Mouse (Mus musculus): ENCODE measurements around the gene Ccdc33.

Gene Ccdc33

GRCm38 (mm10) chr9:58118671-58119070 is at the start of gene Ccdc33:
Gene Ccdc33 (minus strand): TSS chr9:58118823.
- no peak for DNase-seq (ENCODE audit: low spot score in 2 of 2)

DNA sequence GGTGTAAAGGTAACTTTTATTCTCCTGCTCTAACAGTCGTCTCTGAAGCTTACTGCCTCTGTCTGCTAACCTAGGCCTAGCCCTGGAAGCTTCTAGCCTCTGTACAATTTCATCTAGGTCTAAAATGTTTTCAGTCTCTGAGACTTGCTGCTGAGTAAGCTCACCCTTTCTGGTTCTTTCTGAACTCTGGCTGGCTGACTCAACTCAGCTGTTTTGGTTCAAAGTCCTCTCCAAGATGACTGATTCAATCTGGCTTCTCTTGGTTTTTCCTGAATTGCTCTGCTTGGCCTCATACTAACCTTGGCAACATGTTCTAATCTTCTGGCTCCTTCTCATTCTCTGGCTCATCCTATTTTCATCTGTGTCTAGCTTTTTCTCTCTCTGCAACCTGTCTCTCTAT is 47.2 kb upstream of the Ccdc33 start:
- no peak for DNase-seq (ENCODE audit: low spot score in 2 of 2)

DNA sequence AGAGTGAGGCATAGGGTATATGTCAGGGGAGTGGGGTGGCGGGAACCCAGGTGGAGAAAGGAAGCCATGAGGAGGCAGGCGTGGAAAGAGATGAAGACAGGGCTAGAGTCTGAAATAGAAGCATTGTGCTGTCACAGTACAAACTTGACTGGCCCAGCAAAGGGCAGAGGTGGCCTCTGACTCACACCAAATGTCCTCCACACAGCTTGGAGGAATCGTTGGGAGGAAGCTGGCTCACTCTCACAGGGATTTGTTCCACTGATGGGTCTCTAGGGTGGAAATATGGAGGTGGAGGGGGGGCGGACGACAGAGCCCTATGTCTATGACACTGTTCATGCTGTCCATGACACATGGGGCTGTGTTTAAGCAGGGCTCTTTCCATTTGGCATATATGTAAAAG is 44.5 kb upstream of the Ccdc33 start:
- DNase-seq (ENCODE audit: low spot score in 2 of 2) = no peak

- no peak for DNase-seq (ENCODE audit: low spot score in 2 of 2)
Measured at GRCm38 (mm10) chr9:58162173-58162572, 43.5 kb upstream of the Ccdc33 start.

DNA sequence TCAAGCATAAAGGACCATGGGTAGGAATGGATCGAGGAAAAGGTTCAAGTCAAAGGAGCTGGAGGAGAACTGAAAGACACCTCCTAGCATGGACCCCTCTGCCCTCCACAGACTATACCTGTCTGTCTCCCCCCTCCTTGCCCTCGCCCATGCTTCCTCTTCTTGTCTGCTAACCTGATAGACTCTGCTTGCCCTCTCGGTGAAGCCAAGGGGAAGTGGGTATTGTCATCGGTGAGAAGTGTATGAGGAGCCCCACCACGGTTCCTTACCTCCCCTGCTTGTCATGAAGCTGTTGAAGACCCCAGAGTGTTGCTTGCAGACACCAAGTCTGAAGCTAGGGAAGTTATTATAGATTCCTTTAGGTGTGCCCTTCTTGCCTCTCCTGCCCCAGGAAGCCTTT is 41.7 kb upstream of the Ccdc33 start:
- DNase-seq (ENCODE audit: low spot score in 2 of 2) = no peak

DNA sequence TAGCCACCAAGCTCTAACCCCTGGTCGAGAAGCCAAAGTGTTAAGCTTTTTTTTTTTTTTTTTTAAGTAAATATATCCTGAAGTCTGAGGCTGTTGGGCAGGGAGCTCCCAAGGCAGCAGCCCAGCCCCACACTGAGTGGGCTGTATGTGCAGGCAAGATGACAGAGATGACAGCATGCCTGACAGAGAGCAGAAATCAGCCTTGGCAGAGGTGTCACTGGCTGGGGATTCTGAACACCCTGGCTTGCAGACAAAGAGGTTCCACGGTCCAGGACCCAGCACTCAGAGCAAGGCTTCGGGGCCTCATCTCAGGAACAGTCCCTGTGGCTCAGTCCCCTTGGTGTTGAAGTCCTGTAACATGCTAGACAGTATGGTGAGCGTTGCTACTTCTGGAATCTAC is 41.2 kb upstream of the Ccdc33 start:
- peak; percentile 42 to 48 for DNase-seq (ENCODE audit: low spot score in 2 of 2)

DNA sequence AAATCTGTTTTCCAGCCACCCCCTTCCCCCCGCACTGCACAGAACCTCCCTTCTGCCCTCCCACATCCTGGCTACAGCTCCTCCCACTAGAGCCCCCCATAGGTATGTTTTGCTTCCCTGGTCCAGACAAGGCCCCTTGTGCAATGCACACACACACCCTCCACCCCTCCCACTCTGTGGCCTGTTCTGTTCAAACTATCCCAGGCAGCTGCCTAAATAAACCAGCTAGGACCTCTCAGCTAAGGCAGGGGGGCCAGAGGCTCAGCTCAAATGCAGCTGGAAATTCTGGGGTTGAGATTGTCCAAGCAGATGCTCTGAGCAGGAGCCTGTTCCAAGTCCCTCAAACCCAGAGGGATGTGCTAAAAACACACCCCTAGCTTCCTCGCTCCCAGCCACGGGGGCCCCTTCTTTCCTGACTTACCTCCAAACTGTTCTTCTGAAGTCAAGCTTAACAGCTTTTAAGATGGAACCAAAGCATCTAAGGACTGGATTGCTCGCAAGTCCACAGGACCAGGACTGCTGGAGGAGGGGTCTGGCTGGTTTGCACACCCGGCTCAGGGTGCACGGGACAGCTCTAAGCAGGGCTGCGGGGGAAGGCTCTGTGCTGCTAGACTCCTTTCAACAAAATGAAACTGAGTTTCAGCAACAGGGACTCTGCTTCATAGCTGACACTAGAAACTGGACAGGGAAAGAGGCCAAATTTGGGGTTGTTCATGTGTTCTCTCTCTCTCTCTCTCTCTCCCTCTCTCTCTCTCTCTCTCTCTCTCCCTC is 40.1 kb upstream of the Ccdc33 start:
- DNase-seq (ENCODE audit: low spot score in 2 of 2) = no peak

DNA sequence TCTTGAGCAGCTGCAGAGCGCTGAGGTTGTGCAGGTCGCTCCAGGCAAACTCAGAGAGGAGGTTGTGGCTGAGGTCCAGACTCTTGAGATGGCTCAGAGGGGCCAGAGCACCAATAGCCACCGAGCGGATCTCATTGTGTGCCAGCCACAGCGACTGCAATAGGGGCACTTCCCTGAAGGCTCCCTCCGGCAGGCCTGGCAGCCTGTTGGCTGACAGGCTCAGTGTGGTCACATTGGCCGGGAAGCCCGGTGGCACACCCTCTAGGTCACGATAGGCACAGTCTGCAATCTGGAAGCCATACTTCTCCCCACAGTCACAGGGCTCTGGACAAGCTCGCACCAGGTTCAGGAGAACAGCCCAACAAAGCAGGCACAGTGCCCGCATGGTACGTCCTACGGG is 39.2 kb upstream of the Ccdc33 start:
- DNase-seq (ENCODE audit: low spot score in 2 of 2) = no peak

DNA sequence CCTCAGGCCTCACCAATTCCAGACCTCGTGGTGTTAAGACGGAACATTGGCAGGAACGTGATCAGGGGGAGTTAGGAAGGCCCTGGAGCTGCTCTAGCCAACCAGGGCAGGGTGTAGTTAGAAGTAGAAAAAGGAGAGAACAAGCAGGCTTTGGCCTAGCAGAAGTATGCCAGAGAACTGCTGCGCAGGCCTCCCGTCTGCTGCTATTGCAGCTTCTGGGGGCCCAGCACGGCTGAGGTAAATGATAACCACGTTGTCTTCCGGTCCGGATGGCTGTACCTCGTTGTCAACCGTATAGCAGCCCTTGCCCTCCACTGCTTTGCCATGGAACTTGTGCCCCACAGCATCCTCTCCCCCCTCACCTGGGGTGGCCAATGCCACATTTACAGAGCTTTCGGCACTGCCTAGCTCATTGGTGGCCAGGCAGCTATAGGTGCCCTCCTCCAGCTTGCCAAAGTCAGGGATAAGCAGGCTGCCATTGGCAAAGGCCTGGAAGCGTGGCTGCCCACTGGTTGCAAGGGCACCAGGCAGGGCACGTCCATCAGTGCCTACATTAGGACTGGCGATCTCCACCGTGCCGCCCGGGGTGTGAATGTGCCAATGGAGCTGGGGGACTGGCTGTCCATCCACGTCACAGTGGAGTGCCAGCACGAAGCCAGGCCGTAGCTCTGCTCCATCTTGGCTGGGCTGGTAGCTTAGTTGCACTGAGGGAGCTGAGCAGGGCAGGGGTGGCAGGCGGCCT is 38.4 kb upstream of the Ccdc33 start:
- DNase-seq (ENCODE audit: low spot score in 2 of 2) = no peak

- DNase-seq (ENCODE audit: low spot score in 2 of 2) = no peak
Measured at GRCm38 (mm10) chr9:58155366-58155765, 36.7 kb upstream of the Ccdc33 start.

- no peak for DNase-seq (ENCODE audit: low spot score in 2 of 2)
Measured at GRCm38 (mm10) chr9:58153095-58153494, 34.5 kb upstream of the Ccdc33 start.

GRCm38 (mm10) chr9:58150733-58151361 is 32.2 kb upstream of the Ccdc33 start:
- no peak for DNase-seq (ENCODE audit: low spot score in 2 of 2)

- no peak for DNase-seq (ENCODE audit: low spot score in 2 of 2)
Measured at GRCm38 (mm10) chr9:58148806-58149205, 30.2 kb upstream of the Ccdc33 start.

GRCm38 (mm10) chr9:58145417-58145816 is 26.8 kb upstream of the Ccdc33 start:
- no peak for DNase-seq (ENCODE audit: low spot score in 2 of 2)

- no peak for DNase-seq (ENCODE audit: low spot score in 2 of 2)
Measured at GRCm38 (mm10) chr9:58144664-58145063, 26.0 kb upstream of the Ccdc33 start.

DNA sequence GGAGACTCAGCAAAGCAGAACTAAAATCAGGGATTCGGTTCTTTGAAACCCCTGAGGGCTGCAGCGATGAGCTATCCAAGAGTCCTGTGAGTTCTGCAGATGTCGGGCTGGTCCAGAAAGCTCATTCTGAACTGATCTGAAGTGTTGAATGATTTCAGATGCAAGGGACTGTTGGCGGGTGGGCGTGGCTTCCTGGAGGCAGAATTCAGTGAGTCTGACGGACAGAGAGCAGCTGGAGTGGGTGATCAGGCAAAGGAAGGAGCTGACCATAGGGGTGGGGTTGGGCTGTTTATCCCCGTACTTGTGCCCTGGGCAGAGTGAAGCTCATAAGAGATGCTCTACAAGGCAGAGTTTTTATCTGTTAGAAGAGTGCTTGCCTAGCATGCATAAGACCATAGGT is 24.8 kb upstream of the Ccdc33 start:
- DNase-seq (ENCODE audit: low spot score in 2 of 2) = no peak

- peak in 1 of 2 experiments; percentile 38 for DNase-seq (ENCODE audit: low spot score in 2 of 2)
Measured at GRCm38 (mm10) chr9:58139947-58140346, 21.3 kb upstream of the Ccdc33 start.

DNA sequence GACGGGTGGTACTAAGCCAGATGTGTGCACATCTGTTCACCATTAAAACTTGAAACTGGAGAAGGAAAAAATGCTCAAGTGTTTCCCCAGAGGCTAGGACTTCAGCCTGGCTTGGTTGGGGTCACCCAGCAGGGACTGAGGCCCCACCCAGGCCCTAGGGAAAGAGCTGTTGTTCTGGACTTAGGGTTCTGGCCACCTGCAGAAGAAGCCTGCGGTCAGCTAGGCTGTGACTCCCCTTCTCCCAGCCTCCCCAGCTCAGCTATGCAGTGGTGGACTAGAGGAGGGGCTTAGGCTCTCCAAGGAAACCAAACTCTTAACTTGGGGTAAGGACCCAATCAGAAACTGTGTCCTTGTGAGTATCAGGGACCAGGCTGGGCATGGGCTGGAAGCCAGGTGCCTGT is 17.3 kb upstream of the Ccdc33 start:
- no peak for DNase-seq (ENCODE audit: low spot score in 2 of 2)

DNA sequence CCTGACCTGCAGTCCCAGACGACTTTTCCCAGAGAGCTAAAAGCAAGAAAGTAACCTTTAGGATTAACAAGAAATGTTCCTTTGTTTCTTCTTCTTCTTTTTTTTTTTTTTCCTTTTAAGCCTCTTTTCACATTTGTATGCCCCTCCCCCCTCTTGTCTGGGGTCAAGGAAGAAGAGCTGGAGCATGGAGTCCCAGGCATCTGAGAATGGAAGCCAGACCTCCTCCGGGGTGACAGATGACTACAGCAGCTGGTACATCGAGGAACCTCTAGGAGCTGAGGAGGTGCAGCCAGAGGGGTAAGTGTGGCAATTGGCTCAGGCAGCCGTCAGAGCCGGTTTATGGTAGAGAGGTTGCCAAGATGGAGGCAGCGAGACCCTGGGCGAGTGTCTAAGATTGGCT is 16.3 kb upstream of the Ccdc33 start:
- no peak for DNase-seq (ENCODE audit: low spot score in 2 of 2)

DNA sequence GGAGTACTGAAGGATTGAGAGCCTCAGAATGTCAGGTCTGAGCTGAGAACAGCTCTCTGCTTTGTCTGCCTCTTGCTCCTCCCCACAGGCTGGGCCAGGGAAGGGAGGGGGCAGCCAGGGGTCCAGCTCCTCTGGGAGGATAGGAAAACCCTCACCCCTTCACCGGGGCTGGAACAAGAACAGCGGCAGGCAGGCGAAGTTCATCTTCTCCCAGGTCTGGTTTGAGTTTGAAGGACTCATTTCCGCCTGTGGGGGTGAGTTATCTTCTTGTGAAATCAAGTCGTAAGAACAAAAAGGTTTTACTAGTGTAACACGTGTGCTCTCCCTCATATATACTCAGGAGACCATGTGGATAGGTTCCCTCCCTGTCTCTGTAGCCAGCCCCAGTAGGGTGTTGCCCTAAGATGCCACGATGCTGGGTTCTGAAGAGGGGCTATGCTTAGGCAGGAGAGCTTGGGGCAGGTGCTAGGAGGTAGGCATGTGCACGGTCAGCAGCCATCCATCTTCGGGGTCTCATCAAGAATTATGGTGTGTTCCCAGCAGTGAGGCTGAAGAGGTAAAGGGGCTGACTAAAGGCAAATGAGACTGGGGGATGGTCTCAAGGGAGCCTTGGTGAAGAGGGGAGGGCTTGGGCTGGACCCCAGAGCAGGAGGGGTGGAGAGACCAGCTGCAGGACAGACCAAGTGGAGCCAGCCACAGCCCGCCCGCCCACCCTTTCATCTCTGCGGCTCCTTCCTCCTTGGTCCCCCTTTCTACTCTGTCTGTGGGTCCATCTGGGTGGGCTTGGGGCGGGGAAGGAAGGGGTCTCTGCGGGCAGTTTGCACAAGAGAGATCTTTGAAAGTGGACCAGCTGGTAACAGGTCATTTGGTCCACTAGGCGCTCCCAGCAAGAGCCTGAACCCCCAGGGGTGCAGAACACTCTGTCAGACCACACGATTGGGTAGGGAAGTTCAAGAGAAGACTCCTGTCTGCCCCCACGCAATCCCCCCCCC is 15.6 kb upstream of the Ccdc33 start:
- DNase-seq (ENCODE audit: low spot score in 2 of 2) = no peak

DNA sequence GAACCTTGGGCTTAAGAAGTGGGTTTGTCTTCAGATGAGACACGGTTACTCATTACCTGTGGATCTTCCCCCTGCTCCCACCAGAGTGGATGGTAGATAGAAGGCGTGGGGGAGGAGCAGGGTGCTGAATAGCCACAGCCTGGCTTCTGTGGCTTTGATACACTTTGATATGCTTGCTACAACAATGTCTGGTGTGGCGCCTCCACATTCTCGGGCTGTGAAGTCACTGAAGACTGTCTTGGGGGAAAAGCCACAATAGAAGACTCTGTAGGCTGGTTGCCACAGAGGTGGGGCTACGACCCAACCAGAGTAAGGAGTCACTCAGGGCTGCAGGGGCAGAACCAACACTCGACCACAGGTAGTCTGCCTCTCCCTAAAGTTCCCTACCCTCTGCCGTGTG is 13.1 kb upstream of the Ccdc33 start:
- no peak for DNase-seq (ENCODE audit: low spot score in 2 of 2)

GRCm38 (mm10) chr9:58130909-58131308 is 12.3 kb upstream of the Ccdc33 start:
- DNase-seq (ENCODE audit: low spot score in 2 of 2) = no peak

All from right cerebral cortex, postnatal 36 days (tissue).